Mouse (Mus musculus): ENCODE results near the gene Serpinb3d. TPM values are rescaled to one million over a fixed set of nuclear protein-coding genes. Genes with fewer than 3 reads are reported as not detected.
"Not testable (repeated sequence)": the region's sequence is repeated elsewhere in the genome, so short reads cannot be mapped to it uniquely, and the experiment has no call there.

The Serpinb3d gene
- polyA plus RNA-seq (2014; fragmentation: Nextera tagmentation; extraction: Ambion mirVana), result not detected in 2 replicates

GRCm38 (mm10) chr1:107083406-107083805, at the start of gene Serpinb3d:
Gene Serpinb3d (minus strand): TSS chr1:107083506.
- H3K36me3 ChIP-seq (ENCODE audit: control insufficient read depth, insufficient read depth, low read length), result no peaks in the 10 kb centered on the region
- no peaks in the 10 kb centered on the region for H3K4me1 ChIP-seq (ENCODE audit: control insufficient read depth, insufficient read depth, low read length)
- no peak for ATAC-seq (ENCODE audit: insufficient number of reproducible peaks, insufficient read depth, low FRiP score, low read depth)
- H3K4me3 ChIP-seq (ENCODE audit: low read depth, low read length), result no peak within 1 kb of the TSS
- H3K9me3 ChIP-seq (ENCODE audit: control insufficient read depth, low read depth, low read length), result no peaks in the 10 kb centered on the region
- H3K27me3 ChIP-seq (ENCODE audit: control insufficient read depth, insufficient read depth, low read length), result no peaks in the 10 kb centered on the region
- H3K9ac ChIP-seq (replicated peaks; ENCODE audit: low read depth, low read length), result no peak within 1 kb of the TSS
- no peak within 1 kb of the TSS for H3K27ac ChIP-seq (ENCODE audit: low read length)
- no peak within 1 kb of the TSS for H3K4me2 ChIP-seq (replicated peaks; ENCODE audit: low read depth, low read length)

- not testable (repeated sequence) for H3K27ac ChIP-seq (ENCODE audit: low read length); H3K36me3 ChIP-seq (ENCODE audit: control insufficient read depth, insufficient read depth, low read length); H3K9ac ChIP-seq (replicated peaks; ENCODE audit: low read depth, low read length); H3K4me3 ChIP-seq (ENCODE audit: low read depth, low read length); H3K4me1 ChIP-seq (ENCODE audit: control insufficient read depth, insufficient read depth, low read length); H3K27me3 ChIP-seq (ENCODE audit: control insufficient read depth, insufficient read depth, low read length); ATAC-seq (ENCODE audit: insufficient number of reproducible peaks, insufficient read depth, low FRiP score, low read depth); H3K9me3 ChIP-seq (ENCODE audit: control insufficient read depth, low read depth, low read length); H3K4me2 ChIP-seq (replicated peaks; ENCODE audit: low read depth, low read length)
Measured at GRCm38 (mm10) chr1:107127453-107127852, 44.1 kb upstream of the Serpinb3d start.

- H3K4me3 ChIP-seq (ENCODE audit: low read depth, low read length), result no peak overlapping the region
- H3K9me3 ChIP-seq (ENCODE audit: control insufficient read depth, low read depth, low read length), result no peaks in the 10 kb centered on the region
- no peak overlapping the region for H3K27ac ChIP-seq (ENCODE audit: low read length)
- no peak for ATAC-seq (ENCODE audit: insufficient number of reproducible peaks, insufficient read depth, low FRiP score, low read depth)
- H3K4me1 ChIP-seq (ENCODE audit: control insufficient read depth, insufficient read depth, low read length), result no peaks in the 10 kb centered on the region
- H3K9ac ChIP-seq (replicated peaks; ENCODE audit: low read depth, low read length), result no peak overlapping the region
- H3K27me3 ChIP-seq (ENCODE audit: control insufficient read depth, insufficient read depth, low read length), result no peaks in the 10 kb centered on the region
- H3K36me3 ChIP-seq (ENCODE audit: control insufficient read depth, insufficient read depth, low read length), result no peaks in the 10 kb centered on the region
- H3K4me2 ChIP-seq (replicated peaks; ENCODE audit: low read depth, low read length), result no peak overlapping the region
- 84% methylated on average over 2 of the region's 2 CpGs for WGBS
Measured at GRCm38 (mm10) chr1:107098417-107098816, 15.1 kb upstream of the Serpinb3d start.

- H3K27me3 ChIP-seq (ENCODE audit: control insufficient read depth, insufficient read depth, low read length), result no peaks in the 10 kb centered on the region
- no peak within 1 kb of the TSS for H3K4me2 ChIP-seq (replicated peaks; ENCODE audit: low read depth, low read length)
- no peaks in the 10 kb centered on the region for H3K4me1 ChIP-seq (ENCODE audit: control insufficient read depth, insufficient read depth, low read length)
- WGBS, result 92% methylated on average over 1 of the region's 1 CpGs
- no peak within 1 kb of the TSS for H3K27ac ChIP-seq (ENCODE audit: low read length)
- H3K4me3 ChIP-seq (ENCODE audit: low read depth, low read length), result no peak within 1 kb of the TSS
- H3K9ac ChIP-seq (replicated peaks; ENCODE audit: low read depth, low read length), result no peak within 1 kb of the TSS
- H3K9me3 ChIP-seq (ENCODE audit: control insufficient read depth, low read depth, low read length), result no peaks in the 10 kb centered on the region
- no peak for ATAC-seq (ENCODE audit: insufficient number of reproducible peaks, insufficient read depth, low FRiP score, low read depth)
- H3K36me3 ChIP-seq (ENCODE audit: control insufficient read depth, insufficient read depth, low read length), result no peaks in the 10 kb centered on the region
Measured at GRCm38 (mm10) chr1:107052203-107052602, 31.1 kb downstream of the Serpinb3d start, which contains the start of gene Serpinb3a. Gene Serpinb3a (minus strand): TSS chr1:107052303.

DNA sequence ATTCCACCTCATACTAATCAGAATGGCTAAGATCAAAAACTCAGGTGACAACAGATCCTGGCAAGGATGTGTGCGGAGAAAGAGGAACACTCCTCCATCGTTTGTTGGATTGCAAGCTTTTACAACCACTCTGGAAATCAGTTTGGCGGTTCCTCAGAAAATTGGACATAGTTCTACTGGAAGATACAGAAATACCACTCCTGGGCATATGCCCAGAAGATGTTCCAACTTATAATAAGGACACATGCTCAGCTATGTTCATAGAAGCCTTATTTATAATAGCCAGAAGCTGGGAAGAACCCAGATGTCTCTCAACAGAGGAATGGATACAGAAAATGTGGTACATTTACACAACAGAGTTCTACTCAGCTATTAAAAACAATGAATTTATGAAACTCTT, 49.1 kb downstream of the Serpinb3d start:
- H3K9me3 ChIP-seq (ENCODE audit: control insufficient read depth, low read depth, low read length); H3K4me1 ChIP-seq (ENCODE audit: control insufficient read depth, insufficient read depth, low read length); H3K27me3 ChIP-seq (ENCODE audit: control insufficient read depth, insufficient read depth, low read length); H3K4me3 ChIP-seq (ENCODE audit: low read depth, low read length); H3K36me3 ChIP-seq (ENCODE audit: control insufficient read depth, insufficient read depth, low read length); H3K4me2 ChIP-seq (replicated peaks; ENCODE audit: low read depth, low read length); ATAC-seq (ENCODE audit: insufficient number of reproducible peaks, insufficient read depth, low FRiP score, low read depth); H3K27ac ChIP-seq (ENCODE audit: low read length); H3K9ac ChIP-seq (replicated peaks; ENCODE audit: low read depth, low read length): not testable (repeated sequence)
- 85% methylated on average over 3 of the region's 3 CpGs for WGBS

Other genes with a start within 250 kb of the Serpinb3d start
- 29.4 and 32.8 TPM in 2 replicates for gene Serpinb5, start 222.3 kb downstream of the Serpinb3d start, polyA plus RNA-seq (2014; fragmentation: Nextera tagmentation; extraction: Ambion mirVana)
- 0.77 and 0.87 TPM in 2 replicates for gene Serpinb12, start 149.1 kb downstream of the Serpinb3d start, polyA plus RNA-seq (2014; fragmentation: Nextera tagmentation; extraction: Ambion mirVana)
- gene Serpinb13, start 102.5 kb downstream of the Serpinb3d start, polyA plus RNA-seq (2014; fragmentation: Nextera tagmentation; extraction: Ambion mirVana), result not detected in 2 replicates
- 0.14 and 0.25 TPM in 2 replicates for gene Serpinb3a, start 31.2 kb downstream of the Serpinb3d start, polyA plus RNA-seq (2014; fragmentation: Nextera tagmentation; extraction: Ambion mirVana)
- gene Serpinb3b, start 194.9 kb upstream of the Serpinb3d start, polyA plus RNA-seq (2014; fragmentation: Nextera tagmentation; extraction: Ambion mirVana), result not detected in 2 replicates
- not detected in 2 replicates for gene Serpinb3c, start 194.9 kb upstream of the Serpinb3d start, polyA plus RNA-seq (2014; fragmentation: Nextera tagmentation; extraction: Ambion mirVana)

Measured in stomach, embryonic 14.5 days (tissue).